Mouse (Mus musculus) liver, adult 2 months (tissue): ENCODE data around the gene Gm49405.
"Not testable (repeated sequence)": the region's sequence is repeated elsewhere in the genome, so short reads cannot be mapped to it uniquely, and the experiment has no call there.

Experiments used
- CTCF ChIP-seq: fragments of 200-500 bp; IDR thresholded peaks from 2 replicates; pipeline ENCODE4 v1.5.1; 2011; ENCODE audit warnings: low read depth, low read length, control low read depth
- POLR2A ChIP-seq: fragments of 200-500 bp; IDR thresholded peaks from 2 replicates; pipeline ENCODE4 v1.6.1; 2011; ENCODE audit warnings: low read length, control low read depth; ENCODE audit not compliant: insufficient read depth; ENCODE audit errors: extremely low read depth

- TF ChIP-seq CTCF, POLR2A: not testable (repeated sequence)
Observed at GRCm38 (mm10) chr19:4037154-4037787, 36.8 kb downstream of the Gm49405 start.
